In the genomic region with DNA sequence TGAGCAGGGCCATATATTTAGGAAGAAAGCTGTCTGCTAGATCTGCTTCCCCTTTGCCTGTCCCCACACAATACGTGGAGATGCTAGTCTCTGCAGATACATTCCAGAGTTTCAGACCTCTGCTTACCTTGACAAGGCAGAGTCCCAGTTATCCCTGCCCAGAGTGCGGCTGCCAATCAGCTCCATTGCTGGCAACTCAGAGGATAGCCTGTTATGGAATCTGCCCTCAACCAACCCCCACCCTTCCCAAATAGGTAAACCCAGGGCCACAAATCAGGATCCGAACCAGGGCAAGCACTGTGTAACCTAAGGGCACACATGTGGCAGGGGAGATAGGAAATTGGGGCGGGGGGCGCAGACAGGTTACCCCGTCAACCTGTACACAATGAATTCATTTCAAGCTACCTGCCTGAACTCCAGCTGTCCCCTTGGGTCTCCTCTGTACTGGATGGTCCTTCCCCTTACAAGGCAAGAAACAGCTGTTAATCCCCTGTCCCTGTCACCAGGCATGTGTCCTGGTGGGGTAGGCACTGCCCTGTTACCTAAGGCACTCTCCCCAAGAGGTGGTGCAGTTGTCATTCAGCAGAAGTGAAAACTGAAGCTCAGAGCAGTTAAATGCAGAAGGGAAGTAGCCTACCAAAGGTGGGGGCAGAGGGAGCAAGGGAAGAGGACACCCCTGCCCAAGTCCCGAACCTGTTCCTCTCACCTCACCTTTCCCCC, we compare ENCODE assay signal across 8 mouse cellular contexts. TPM values are rescaled to one million over a fixed set of nuclear protein-coding genes. Genes with fewer than 3 reads are reported as not detected.
DNase-seq lines count a peak whose midpoint lies in the region; ATAC-seq lines count a peak whose summit lies in the region.

No protein-coding gene starts in this region.

- no peak for ATAC-seq in heart, embryonic 14.5 days (ENCODE audit: insufficient number of reproducible peaks, insufficient read depth, low FRiP score, low read depth)
- no peak for ATAC-seq in limb, embryonic 12.5 days (ENCODE audit: insufficient number of reproducible peaks, insufficient read depth, low FRiP score, low TSS enrichment, low read depth)
- peak; percentile 1; the same call in 1 of the 2 replicates for ATAC-seq in neural tube, embryonic 13.5 days (ENCODE audit: low read depth)
- ATAC-seq in frontal cortex, adult (ENCODE audit: low TSS enrichment) = no peak

- H3K4me1 ChIP-seq in heart, embryonic 14.5 days (ENCODE audit: control insufficient read depth in 2 of 2, insufficient read depth in 2 of 2, low read length in 2 of 2) = peaks cover 25 to 43% of the 10 kb centered on the region in 2 experiments
- peaks cover 45% of the 10 kb centered on the region for H3K4me1 ChIP-seq in limb, embryonic 12.5 days (replicated peaks)
- H3K4me1 ChIP-seq in neural tube, embryonic 13.5 days (replicated peaks) = peaks cover 41% of the 10 kb centered on the region

- no peaks in the 10 kb centered on the region for H3K9me3 ChIP-seq in heart, embryonic 14.5 days (ENCODE audit: control insufficient read depth, low read length)
- no peaks in the 10 kb centered on the region for H3K9me3 ChIP-seq in limb, embryonic 12.5 days
- H3K9me3 ChIP-seq in neural tube, embryonic 13.5 days = no peaks in the 10 kb centered on the region

- WGBS in heart, embryonic 14.5 days = 62% methylated on average over 7 of the region's 7 CpGs
- 64% methylated on average over 7 of the region's 7 CpGs for WGBS in limb, embryonic 12.5 days
- WGBS in neural tube, embryonic 13.5 days = 76% methylated on average over 7 of the region's 7 CpGs

- DNase-seq in CD4-positive helper T cell, adult 2 months (ENCODE audit: low read depth, low spot score) = peak; percentile 33
- peak; percentile 14 for DNase-seq in T-cell, adult 2 months (ENCODE audit: low spot score)
- DNase-seq in retina, embryonic 14.5 days (ENCODE audit: low spot score) = no peak
- DNase-seq in layer of hippocampus, adult 18-20 months (ENCODE audit: low spot score in 2 of 2) = no peak

- H3K4me2 ChIP-seq in heart, embryonic 14.5 days (ENCODE audit: low read length) = peak overlapping the region; percentile 89
- H3K4me2 ChIP-seq in limb, embryonic 12.5 days = peak overlapping the region; percentile 82
- H3K4me2 ChIP-seq in neural tube, embryonic 13.5 days = peak overlapping the region; percentile 92

- H3K9ac ChIP-seq in heart, embryonic 14.5 days (ENCODE audit: low read length) = peak overlapping the region; percentile 97
- H3K9ac ChIP-seq in limb, embryonic 12.5 days (replicated peaks) = peak overlapping the region; percentile 99
- peak overlapping the region; percentile 99 for H3K9ac ChIP-seq in neural tube, embryonic 13.5 days

- H3K36me3 ChIP-seq in heart, embryonic 14.5 days (ENCODE audit: control insufficient read depth, insufficient read depth, low read length) = 0 out of 2 replicates have a peak, but pooled peaks cover 4% of the 10 kb centered on the region
- peaks cover 7% of the 10 kb centered on the region for H3K36me3 ChIP-seq in limb, embryonic 12.5 days
- 0 out of 2 replicates have a peak, but pooled peaks cover 4% of the 10 kb centered on the region for H3K36me3 ChIP-seq in neural tube, embryonic 13.5 days

- peak overlapping the region in 1 of 2 experiments; percentile 86; a peak in 1 of 4 replicates for H3K27ac ChIP-seq in heart, embryonic 14.5 days (replicated peaks in 1 of 2; ENCODE audit: control insufficient read depth in 1 of 2, insufficient read depth in 1 of 2, low read depth in 2 of 2, low read length in 2 of 2)
- H3K27ac ChIP-seq in limb, embryonic 12.5 days = peak overlapping the region; percentile 90; the same call in 1 of the 2 replicates
- peak overlapping the region; percentile 83; the same call in 1 of the 2 replicates for H3K27ac ChIP-seq in neural tube, embryonic 13.5 days (replicated peaks)

- H3K4me3 ChIP-seq in heart, embryonic 14.5 days (ENCODE audit: control insufficient read depth in 1 of 2, insufficient read depth in 1 of 2, low read depth in 1 of 2, low read length in 2 of 2) = peak overlapping the region; percentile 88 to 89
- peak overlapping the region; percentile 95 for H3K4me3 ChIP-seq in limb, embryonic 12.5 days (replicated peaks)
- H3K4me3 ChIP-seq in neural tube, embryonic 13.5 days = peak overlapping the region; percentile 96

- no peaks in the 10 kb centered on the region for H3K27me3 ChIP-seq in heart, embryonic 14.5 days (ENCODE audit: control insufficient read depth, insufficient read depth, low read length)
- no peaks in the 10 kb centered on the region for H3K27me3 ChIP-seq in limb, embryonic 12.5 days
- no peaks in the 10 kb centered on the region for H3K27me3 ChIP-seq in neural tube, embryonic 13.5 days

RNA-seq across cellular contexts. Expression of a gene that starts 1.1 kb away (rescaled TPM):
- polyA plus RNA-seq in heart, embryonic 14.5 days (2014; fragmentation: Nextera tagmentation; extraction: Ambion mirVana) = 5.1 and 5.9 TPM in 2 replicates
- polyA plus RNA-seq in limb, embryonic 12.5 days (2016; fragmentation: Nextera tagmentation; extraction: Ambion mirVana) = 9.9 and 10.5 TPM in 2 replicates
- polyA plus RNA-seq in neural tube, embryonic 13.5 days (2015; fragmentation: Nextera tagmentation; extraction: Ambion mirVana) = 9.6 and 9.7 TPM in 2 replicates
- total RNA-seq in layer of hippocampus, adult 18-20 months (2021) = 10 to 100 TPM; 41.0 to 41.7 TPM

Comparison
In these comparisons a context has a peak if more than half of its experiments do, and no peak if none do; other contexts are left out.
1. DNase-seq: peak in CD4-positive helper T cell, adult 2 months (single experiment) and T-cell, adult 2 months (single experiment); none in retina, embryonic 14.5 days (single experiment) and layer of hippocampus, adult 18-20 months (0 of 2).
2. Peak in every context shown above with its lines, with median percentiles within 50 percentile points of each other: H3K4me2 ChIP-seq, H3K4me3 ChIP-seq and H3K9ac ChIP-seq.